Mouse (Mus musculus): ENCODE measurements at regions not wholly inside any gene's neighbourhood (a gene's known extent, or its start where the extent isn't known, plus 50 kb on each side); places are given as distances from the start of the nearest gene placed in this dataset.

DNA sequence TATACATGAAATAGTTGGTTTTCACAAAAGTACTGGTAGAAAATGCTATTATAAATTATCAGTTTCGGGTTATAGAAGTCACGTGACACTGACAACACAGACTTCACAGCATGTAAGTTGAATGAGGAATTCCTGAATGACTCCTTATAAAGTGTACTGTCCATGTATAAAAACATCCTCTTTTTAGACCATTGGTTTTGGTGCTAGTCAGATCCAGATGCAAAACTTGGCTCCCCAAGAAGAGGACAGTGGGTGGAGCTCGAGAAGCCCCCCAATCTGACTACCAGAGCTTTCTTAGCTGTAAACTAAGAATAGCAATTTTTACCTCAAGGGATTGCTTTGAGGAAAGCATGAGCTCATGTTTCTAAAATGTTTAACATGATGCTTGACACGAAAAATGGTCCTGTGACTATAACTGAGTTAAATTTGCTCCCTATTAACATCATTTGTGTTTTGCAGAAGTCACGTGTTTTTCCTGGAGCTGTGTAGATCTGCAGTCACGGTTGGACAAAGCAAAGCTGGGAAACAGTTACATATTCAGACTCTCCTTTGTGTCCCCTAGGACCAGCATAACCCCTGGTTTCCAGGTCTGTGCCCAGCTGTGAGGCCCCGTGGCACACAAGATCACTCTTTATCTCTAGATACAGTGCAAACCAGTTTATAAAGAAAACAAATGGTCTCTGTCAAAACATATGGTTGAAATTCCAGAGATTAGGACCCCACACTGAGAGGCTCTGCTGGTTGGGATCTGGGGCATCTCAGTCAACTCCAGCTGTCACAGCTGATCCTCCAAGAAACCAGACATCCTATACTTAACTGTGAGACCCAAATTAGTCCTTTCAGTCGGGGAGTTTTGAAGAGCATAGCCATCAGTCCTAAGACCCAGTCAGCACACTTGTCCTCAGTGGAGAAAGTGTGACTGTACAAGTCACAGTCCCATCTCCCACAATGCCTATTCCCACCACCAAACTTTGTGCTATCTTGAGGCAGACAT is 80.0 kb upstream of the P3h2 start:
- Histone ChIP-seq H3K4me3 (replicated peaks in 1 of 3; ENCODE audit: low read depth in 2 of 3, low read length in 2 of 3, poor library complexity in 1 of 3) (no peak overlapping the region), H3K9ac (ENCODE audit: insufficient read depth, low read depth) (no peak overlapping the region), H3K79me2 (replicated peaks; ENCODE audit: control insufficient read depth, extremely low read depth, insufficient read depth, poor library complexity, severe bottlenecking) (no peaks in the 10 kb centered on the region), H3K36me3 (replicated peaks in 1 of 2; ENCODE audit: control insufficient read depth in 1 of 2, insufficient read depth in 1 of 2, low read length in 1 of 2) (no peaks in the 10 kb centered on the region), H3K4me1 (ENCODE audit: control insufficient read depth in 1 of 2, insufficient read depth in 2 of 2) (peaks cover 0 to 17% of the 10 kb centered on the region in 2 experiments; a peak in 2 of 4 replicates), H3K4me2 (ENCODE audit: insufficient read depth, low read depth, poor library complexity, severe bottlenecking) (no peak overlapping the region), H3K27ac (ENCODE audit: insufficient read depth, low read depth) (no peak overlapping the region), H3K27me3 (replicated peaks) (no peaks in the 10 kb centered on the region), H3K9me3 (replicated peaks; ENCODE audit: low read length) (no peaks in the 10 kb centered on the region)
- dilution Hi-C loops (cut with MboI; ENCODE audit: extremely low pct_ligation_motif_present, extremely low pct_unique_long_range_greater_than_20kb, low sequenced_read_pairs): no loop called here
- in situ Hi-C loops (cut with MboI; ENCODE audit: low pct_ligation_motif_present, low pct_unique_long_range_greater_than_20kb, low sequenced_read_pairs): loop anchor here (25.0 kb wide), 1 partner anchor 798 kb away; no protein-coding TSS in a partner anchor
- peak; percentile 16 for DNase-seq (ENCODE audit: extremely low read depth)
- TF ChIP-seq ELF1 (IDR thresholded peaks at IDR 0.05; ENCODE audit: low read depth, low read length) (no peak), BHLHE40 (IDR thresholded peaks at IDR 0.05; ENCODE audit: low read depth, low read length) (peak; percentile 18; the same call in 1 of the 2 replicates), TBP (conservative IDR thresholded peaks at IDR 0.05; ENCODE audit: low read depth, low read length) (no peak), TCF12 (IDR thresholded peaks at IDR 0.05; ENCODE audit: low read depth, low read length) (no peak), ETS1 (conservative IDR thresholded peaks at IDR 0.05; ENCODE audit: low read depth, low read length) (no peak), MEF2A (IDR thresholded peaks at IDR 0.05; ENCODE audit: borderline replicate concordance, low read depth, low read length) (0 out of 2 replicates have a peak, but pooled peaks have one; percentile 18)

DNA sequence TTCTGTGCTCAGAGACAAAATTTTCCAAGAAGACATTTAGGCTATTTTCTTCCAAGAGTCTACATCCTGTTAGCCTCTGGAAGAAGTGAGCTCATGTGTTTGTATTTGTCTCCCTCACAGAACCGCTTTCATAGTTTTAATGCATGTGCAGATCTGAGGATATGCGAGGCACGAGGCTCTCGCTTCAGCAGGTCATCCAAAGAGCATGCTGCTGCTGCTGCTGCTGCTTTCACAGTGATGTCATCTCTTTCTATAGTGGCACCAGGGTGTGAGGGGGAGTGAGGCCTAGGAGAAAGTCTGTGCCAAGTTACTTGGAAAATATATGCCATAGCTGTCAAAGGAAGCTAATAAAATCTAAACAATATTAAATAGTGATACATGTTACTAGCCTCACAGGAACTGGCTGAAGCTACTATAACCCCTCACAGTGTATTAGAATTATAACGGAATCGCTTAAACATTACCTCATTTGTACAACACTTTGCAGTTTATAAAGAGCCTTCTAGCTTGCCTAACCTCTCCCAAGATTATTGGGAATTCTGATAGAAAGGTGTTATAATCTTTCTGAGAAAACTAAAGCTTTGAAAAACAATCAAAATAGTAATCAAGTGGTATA is 79.2 kb upstream of the P3h2 start:
- Histone ChIP-seq H3K9ac (ENCODE audit: insufficient read depth, low read depth) (no peak overlapping the region), H3K36me3 (replicated peaks in 1 of 2; ENCODE audit: control insufficient read depth in 1 of 2, insufficient read depth in 1 of 2, low read length in 1 of 2) (no peaks in the 10 kb centered on the region), H3K4me3 (replicated peaks in 1 of 3; ENCODE audit: low read depth in 2 of 3, low read length in 2 of 3, poor library complexity in 1 of 3) (no peak overlapping the region), H3K4me2 (ENCODE audit: insufficient read depth, low read depth, poor library complexity, severe bottlenecking) (no peak overlapping the region), H3K9me3 (replicated peaks; ENCODE audit: low read length) (no peaks in the 10 kb centered on the region), H3K4me1 (ENCODE audit: control insufficient read depth in 1 of 2, insufficient read depth in 2 of 2) (peaks cover 0 to 17% of the 10 kb centered on the region in 2 experiments; a peak in 2 of 4 replicates), H3K79me2 (replicated peaks; ENCODE audit: control insufficient read depth, extremely low read depth, insufficient read depth, poor library complexity, severe bottlenecking) (no peaks in the 10 kb centered on the region), H3K27me3 (replicated peaks) (no peaks in the 10 kb centered on the region), H3K27ac (ENCODE audit: insufficient read depth, low read depth) (no peak overlapping the region)
- no peak for DNase-seq (ENCODE audit: extremely low read depth)
- no peak for TF ChIP-seq CHD1 (IDR thresholded peaks at IDR 0.05; ENCODE audit: low read depth, low read length)
- TF ChIP-seq BHLHE40 (IDR thresholded peaks at IDR 0.05; ENCODE audit: low read depth, low read length): peak; percentile 27; the same call in 1 of the 2 replicates
- dilution Hi-C loops (cut with MboI; ENCODE audit: extremely low pct_ligation_motif_present, extremely low pct_unique_long_range_greater_than_20kb, low sequenced_read_pairs) (no loop called here), in situ Hi-C loops (cut with MboI; ENCODE audit: low pct_ligation_motif_present, low pct_unique_long_range_greater_than_20kb, low sequenced_read_pairs) (loop anchor here (25.0 kb wide), 1 partner anchor 797 kb away; no protein-coding TSS in a partner anchor)

DNA sequence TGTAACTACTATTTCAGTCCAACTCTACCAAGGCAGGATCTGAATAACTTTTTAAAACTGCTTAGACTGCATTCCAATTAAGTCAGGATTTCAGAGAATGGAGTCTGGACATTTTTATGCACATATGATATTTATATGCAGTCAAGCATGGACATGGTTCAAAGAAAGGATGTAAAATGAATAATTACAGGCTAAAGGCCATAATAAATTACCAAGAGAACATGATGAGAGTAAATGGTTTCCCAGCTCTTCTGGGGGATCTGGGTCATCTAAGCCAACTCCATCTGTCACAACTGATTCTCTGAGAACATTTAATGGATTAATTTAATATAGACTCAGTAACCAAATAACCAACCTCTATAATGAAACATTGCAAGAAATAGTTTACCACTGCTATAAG is 77.9 kb upstream of the P3h2 start:
- no peak overlapping the region for H3K4me3 ChIP-seq (replicated peaks in 1 of 3; ENCODE audit: low read depth in 2 of 3, low read length in 2 of 3, poor library complexity in 1 of 3)
- no peak for TF ChIP-seq IRF4 (IDR thresholded peaks at IDR 0.05; ENCODE audit: low read depth, low read length)
- TF ChIP-seq NRF1 (IDR thresholded peaks at IDR 0.05; ENCODE audit: low read depth, low read length): no peak
- TF ChIP-seq UBTF (IDR thresholded peaks at IDR 0.05; ENCODE audit: low read depth, low read length): no peak
- TF ChIP-seq CHD1 (IDR thresholded peaks at IDR 0.05; ENCODE audit: low read depth, low read length): no peak
- TF ChIP-seq BHLHE40 (IDR thresholded peaks at IDR 0.05; ENCODE audit: low read depth, low read length): no peak
- TF ChIP-seq ZC3H11A (IDR thresholded peaks at IDR 0.05; ENCODE audit: low read depth, low read length): no peak
- no peaks in the 10 kb centered on the region for H3K36me3 ChIP-seq (replicated peaks in 1 of 2; ENCODE audit: control insufficient read depth in 1 of 2, insufficient read depth in 1 of 2, low read length in 1 of 2)
- H3K9me3 ChIP-seq (replicated peaks; ENCODE audit: low read length): no peaks in the 10 kb centered on the region
- no peak overlapping the region for H3K9ac ChIP-seq (ENCODE audit: insufficient read depth, low read depth)
- in situ Hi-C loops (cut with MboI; ENCODE audit: low pct_ligation_motif_present, low pct_unique_long_range_greater_than_20kb, low sequenced_read_pairs): loop anchor here (25.0 kb wide), 1 partner anchor 796 kb away; no protein-coding TSS in a partner anchor
- no peaks in the 10 kb centered on the region for H3K79me2 ChIP-seq (replicated peaks; ENCODE audit: control insufficient read depth, extremely low read depth, insufficient read depth, poor library complexity, severe bottlenecking)
- no peak overlapping the region for H3K4me2 ChIP-seq (ENCODE audit: insufficient read depth, low read depth, poor library complexity, severe bottlenecking)
- dilution Hi-C loops (cut with MboI; ENCODE audit: extremely low pct_ligation_motif_present, extremely low pct_unique_long_range_greater_than_20kb, low sequenced_read_pairs): no loop called here
- H3K4me1 ChIP-seq (ENCODE audit: control insufficient read depth in 1 of 2, insufficient read depth in 2 of 2): peaks cover 0 to 17% of the 10 kb centered on the region in 2 experiments; a peak in 2 of 4 replicates
- no peaks in the 10 kb centered on the region for H3K27me3 ChIP-seq (replicated peaks)
- DNase-seq (ENCODE audit: extremely low read depth): no peak
- H3K27ac ChIP-seq (ENCODE audit: insufficient read depth, low read depth): no peak overlapping the region

Data from CH12.LX (cell line).